Mouse (Mus musculus): ENCODE results near the gene Gm10283.

GRCm38 (mm10) chr8:60393675-60394074 lies 109.3 kb downstream of the Gm10283 start:
- no peak for TF ChIP-seq POLR2A (IDR thresholded peaks at IDR 0.05; ENCODE audit: low read depth, low read length)
- no peak for TF ChIP-seq CTCF (IDR thresholded peaks at IDR 0.05; ENCODE audit: extremely low read depth, insufficient read depth, insufficient read length, insufficient replicate concordance)
